Mouse (Mus musculus) lung, postnatal 36 days (tissue): Measurements from ENCODE around the gene Ccdc137.

Experiments used
- DNase-seq: peaks from one replicate; pipeline ENCODE4 v3.0.0; 2022; ENCODE audit warnings: mixed read lengths

The Ccdc137 gene

DNA sequence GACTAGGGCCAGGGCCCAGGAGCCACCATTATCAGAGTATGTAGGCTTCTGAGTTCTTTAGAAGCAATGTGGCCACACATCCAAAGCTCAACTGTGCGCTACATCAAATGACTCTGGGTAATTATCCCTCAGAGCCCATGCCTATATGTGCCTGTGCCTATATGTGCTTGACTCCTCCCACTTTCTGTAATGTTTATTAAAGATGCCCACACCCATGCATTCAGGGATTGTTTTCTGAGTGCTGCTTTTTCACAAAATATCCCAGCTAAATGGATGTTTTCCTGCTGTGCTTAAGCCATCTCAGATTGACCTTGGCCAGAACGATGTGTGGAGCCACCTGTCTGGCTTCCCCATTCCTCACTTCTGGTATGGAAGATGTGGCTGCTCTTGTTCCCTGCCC, 5.6 kb downstream of the Ccdc137 start:
- DNase-seq = no peak

DNA sequence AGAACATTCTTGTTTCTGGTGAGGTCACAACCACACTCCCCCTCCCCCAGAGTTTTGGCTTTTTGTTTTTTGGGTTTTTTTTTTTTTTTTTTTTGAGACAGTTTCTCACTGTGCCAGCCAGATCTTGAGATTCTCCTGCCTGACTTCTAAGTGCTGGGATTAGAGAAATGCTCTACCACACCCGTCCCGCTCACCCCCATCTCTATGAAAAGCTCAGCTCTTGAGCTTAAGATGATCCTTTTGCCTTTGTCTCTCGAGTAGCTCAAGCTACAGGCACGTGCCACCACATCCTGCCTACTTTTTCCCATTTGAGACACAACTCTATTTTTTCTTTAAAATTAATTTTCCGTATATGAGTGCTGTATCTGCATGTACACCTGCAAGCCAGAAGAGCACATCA, 6.5 kb downstream of the Ccdc137 start:
- no peak for DNase-seq

DNA sequence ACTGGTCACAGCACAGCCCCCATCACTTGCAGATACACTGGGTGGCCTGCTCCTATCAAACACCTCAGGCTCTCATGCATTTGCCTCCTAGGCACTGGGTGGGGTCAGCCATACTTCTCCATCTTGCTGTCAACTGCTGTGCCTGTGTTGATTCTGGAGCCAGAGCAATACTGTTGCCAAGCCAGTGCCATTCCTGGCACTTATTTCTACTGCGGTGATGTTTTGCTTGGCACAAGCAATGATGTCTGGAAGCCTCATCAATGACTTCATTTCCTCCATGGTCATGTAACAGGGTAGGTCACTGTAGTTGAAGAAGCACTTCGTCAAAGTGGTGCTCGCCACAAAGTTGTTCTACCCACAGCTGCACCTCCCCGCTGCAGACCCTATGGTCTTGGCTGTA, 7.6 kb downstream of the Ccdc137 start:
- no peak for DNase-seq

- peak; percentile 96 for DNase-seq
Measured at GRCm38 (mm10) chr11:120467051-120467735, 9.3 kb downstream of the Ccdc137 start, which contains the start of gene Arl16. TSS of gene Arl16 (minus strand) at chr11:120467607.

GRCm38 (mm10) chr11:120467736-120468092, 9.8 kb downstream of the Ccdc137 start:
- DNase-seq = no peak

DNA sequence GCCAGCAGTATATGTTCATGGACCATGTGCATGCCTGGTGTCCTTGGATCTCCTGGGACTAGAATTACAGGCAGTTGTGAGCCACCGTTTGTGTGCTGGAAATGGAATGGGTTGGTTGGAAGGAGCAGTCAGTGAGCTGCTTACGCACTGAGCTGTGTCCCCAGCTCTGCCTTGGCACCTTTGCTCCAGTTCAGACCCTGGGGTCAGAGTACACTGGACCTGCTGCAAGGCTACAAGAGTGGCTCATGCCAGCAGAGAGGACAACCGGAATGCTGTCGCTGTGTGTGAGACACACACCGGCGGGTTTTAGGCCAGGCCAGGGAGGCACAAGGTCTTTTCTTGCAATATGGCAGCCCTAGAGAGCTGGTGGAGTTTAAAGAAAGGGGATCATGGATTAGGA, 14.1 kb downstream of the Ccdc137 start:
- no peak for DNase-seq

- DNase-seq = no peak
Measured at GRCm38 (mm10) chr11:120483448-120483934, 25.6 kb downstream of the Ccdc137 start.

GRCm38 (mm10) chr11:120484265-120484981, 26.5 kb downstream of the Ccdc137 start, which contains the start of gene Mrpl12:
TSS of gene Mrpl12 (plus strand) at chr11:120484613.
- DNase-seq = peak; percentile 92

- DNase-seq = no peak
Measured at GRCm38 (mm10) chr11:120485251-120485650, 27.3 kb downstream of the Ccdc137 start.

GRCm38 (mm10) chr11:120488516-120488915, 30.6 kb downstream of the Ccdc137 start:
- DNase-seq = no peak

DNA sequence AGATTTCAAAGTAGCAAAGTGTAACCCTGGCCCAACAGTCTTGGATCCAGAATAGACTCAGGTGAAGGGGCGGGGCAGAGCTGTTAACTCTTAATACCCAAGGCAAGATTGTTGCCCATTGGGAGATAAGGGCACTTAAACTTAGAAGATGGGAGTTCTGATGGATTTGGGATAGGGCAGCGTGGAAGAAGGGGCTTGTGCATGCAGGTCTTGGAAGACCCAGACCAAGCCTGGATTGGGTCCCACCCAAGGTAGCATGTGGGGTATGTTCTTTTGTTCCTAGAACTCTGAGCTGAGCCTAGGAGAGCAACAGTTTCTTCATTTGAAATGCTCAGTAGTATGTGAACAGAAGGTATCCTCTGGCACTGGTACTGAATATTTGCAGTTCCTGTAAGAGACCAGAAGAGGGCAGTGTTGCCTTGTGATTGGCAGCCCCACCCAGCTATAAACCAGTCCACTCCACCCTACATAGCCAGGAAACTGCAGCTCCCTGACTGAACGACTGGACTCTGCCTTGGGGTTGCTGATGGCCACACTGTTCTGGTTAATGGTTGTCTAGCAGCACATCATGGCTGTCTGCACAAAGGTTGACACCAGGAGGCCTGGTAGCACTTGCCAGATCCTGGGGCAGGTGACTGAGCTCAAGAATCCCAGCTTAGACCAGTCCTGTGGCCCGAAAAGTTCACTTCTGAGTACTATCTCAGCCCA, 31.3 kb downstream of the Ccdc137 start:
- DNase-seq = peak; percentile 85

GRCm38 (mm10) chr11:120490291-120491046, 32.6 kb downstream of the Ccdc137 start:
- peak; percentile 61 for DNase-seq

DNA sequence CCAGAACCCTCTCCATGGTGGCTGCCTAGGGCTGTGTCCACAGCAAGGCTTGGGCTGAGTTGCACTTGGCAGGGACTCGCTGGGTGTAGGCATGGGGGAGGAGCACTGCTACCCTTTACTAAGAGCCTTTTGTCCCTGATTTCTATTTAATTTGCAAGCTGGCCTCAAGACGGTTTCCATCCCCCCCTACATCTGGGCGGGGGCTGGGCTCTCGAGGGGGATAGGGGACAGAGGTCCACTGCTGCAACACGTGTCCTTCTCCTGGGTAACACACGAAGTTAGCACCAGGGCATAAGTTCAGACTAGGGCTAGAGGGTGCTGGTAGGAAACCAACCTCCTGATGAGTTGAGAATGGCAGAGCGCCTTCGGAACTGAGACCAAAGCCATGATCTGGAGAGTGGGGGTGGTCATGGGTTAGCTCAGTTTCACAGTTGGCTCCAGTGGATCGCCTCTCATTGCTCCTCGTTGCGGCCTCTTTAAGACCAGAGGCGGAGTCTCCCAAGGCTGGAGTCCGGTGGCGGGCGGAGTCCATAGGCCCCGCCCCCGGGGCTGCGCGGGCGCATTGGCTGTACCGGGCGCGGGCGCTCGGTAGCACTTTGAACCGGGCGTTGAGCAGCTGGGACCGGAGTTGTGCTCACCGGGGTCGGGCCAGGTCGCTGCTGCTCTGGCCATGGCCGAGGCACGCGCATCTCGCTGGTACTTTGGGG, 33.6 kb downstream of the Ccdc137 start, which contains the start of gene Slc25a10:
Gene Slc25a10 (plus strand): TSS at position 524 of the 707 bp plus-strand sequence.
- peak; percentile 96 for DNase-seq

DNA sequence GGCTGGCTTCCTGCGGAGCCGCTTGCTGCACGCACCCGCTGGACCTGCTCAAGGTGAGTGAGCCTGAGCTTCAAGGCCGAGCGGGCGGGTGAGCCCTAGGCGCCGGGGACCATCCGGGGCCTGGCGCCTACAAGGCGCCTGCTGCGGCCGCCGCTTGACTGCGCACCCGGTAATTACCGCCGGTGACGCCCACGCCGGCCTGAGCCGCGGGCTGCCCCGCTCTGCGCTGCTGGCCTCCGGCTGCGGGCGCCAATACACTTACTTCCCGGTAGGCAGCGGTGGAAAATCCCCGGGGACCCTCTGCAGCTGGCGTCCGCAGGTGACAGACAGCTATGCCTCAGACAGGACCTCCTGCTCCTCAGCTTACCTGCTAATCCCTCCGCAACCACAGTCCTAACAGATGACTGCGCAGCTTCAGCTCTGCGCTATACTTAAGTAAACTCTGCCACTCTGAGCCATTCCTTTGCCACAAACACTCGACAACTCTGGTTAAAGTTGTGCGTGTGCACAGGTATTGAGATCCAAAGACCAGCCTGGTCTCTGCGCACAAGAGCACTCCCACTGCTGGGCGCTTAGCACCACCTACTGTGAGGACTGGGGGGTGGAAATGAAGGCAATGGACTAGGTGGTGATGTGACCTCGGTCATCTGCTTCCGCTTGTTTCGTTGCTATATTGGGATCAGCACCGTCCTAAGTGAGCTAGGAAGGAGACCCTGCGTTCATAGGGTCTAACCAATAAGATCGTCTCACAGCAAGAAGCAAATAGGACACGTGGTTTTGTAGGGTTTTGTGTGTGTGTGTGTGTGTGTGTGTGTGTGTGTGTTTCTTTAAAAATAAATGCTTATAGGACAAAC, 34.3 kb downstream of the Ccdc137 start:
- DNase-seq = peak; percentile 58

- DNase-seq = no peak
Measured at GRCm38 (mm10) chr11:120492878-120493203, 34.9 kb downstream of the Ccdc137 start.

DNA sequence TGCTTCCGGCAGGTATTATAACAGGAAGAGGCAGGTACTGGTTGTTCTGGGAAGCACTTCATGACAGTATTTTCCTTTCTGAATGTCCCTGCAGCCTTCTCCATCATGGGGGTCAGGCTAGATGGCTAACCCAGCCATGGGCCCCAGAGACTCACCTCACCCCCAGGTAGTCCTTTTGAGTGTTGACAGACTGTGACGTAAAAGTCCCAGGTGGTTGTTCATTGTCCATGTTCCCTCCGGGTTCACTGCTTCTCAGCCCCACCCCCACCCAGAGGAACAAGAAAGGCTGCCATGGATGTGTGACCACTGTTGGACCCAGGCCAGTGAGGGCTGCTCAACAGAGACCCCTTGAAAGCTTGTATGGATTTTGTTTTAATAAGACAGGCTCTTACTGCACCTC, 35.4 kb downstream of the Ccdc137 start:
- DNase-seq = no peak

DNA sequence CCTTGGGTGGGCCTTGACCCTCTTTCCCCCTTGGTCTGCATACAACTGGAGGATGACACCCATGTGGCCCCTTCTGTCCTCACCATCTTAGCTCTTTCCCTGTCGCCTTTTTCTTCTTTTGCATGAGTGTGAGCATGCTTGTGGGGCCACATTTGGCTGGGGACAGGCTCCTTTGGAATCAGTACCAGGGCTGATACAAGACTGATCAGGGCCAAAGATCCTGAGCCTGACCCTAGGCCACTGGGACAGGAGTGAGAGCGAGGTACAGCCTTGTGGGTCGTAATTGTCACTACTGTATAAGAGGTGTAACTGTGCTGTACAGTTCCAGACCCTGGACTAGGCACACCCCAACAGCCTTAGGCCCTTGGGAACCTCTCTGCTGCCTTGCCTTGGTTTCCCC, 36.0 kb downstream of the Ccdc137 start:
- DNase-seq = no peak

DNA sequence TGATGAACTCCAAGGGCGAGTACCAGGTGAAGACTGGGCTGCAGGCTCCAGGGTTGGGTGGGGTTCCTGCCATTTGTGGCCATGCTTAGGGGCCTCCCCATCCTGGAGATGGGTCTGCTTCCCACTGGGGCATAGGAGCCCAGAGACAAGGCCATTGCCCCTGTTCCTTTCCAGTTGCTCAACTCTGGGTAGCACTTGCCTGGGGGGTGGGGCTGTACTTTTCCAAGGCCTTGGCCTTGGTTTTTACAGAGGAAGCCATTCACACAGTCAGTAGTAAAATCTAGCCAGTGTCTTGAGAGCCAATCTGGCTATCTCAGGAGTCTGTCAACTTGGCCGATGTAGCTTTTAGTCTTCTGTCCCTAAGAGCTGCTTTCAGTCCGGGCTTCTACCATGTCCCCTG, 39.5 kb downstream of the Ccdc137 start:
- no peak for DNase-seq

GRCm38 (mm10) chr11:120498226-120498625, 40.3 kb downstream of the Ccdc137 start:
- DNase-seq = no peak

- DNase-seq = no peak
Measured at GRCm38 (mm10) chr11:120498891-120499290, 41.0 kb downstream of the Ccdc137 start.

DNA sequence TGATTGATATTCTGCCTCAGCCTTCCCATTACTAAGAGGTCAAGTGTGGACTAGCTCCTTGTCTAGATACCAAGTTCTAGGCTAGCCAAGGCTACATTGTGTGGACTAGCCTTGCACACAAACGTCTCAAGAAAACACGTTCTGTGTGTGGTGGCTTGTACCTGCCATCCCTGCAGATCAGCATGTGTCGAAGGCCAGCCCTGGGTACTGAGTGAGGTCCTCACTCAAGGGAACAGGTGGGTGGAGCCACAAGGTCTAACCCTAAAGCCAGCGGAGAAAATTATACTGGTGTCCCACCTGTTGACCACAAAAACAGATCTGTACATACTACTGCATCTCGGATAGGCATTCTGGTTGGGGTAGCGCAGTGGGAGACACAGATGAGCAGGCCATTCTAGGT, 42.0 kb downstream of the Ccdc137 start:
- DNase-seq = no peak
